In the genomic region with DNA sequence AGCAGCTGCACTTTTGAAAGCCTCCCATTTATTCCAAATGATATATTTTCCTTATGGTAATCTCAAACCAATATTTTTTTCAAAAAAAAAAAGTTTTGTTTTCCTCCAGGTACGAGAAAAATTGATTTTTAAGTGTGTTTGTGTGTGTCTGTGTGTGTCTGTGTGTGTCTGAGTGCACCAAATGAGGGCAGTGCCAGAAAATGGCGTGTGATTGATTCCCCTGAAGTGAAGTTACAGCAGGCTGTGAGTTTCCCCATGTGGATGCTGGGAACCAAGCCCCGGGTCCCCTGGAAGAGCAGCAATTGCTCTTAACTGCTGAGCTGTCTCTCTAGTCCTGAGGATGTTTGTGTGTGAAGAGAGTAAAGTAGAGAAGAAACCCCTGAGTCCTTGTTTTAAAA, we compare ENCODE assay signal across 8 mouse cellular contexts. TPM values are rescaled to one million over a fixed set of nuclear protein-coding genes. Genes with fewer than 3 reads are reported as not detected.
DNase-seq lines count a peak whose midpoint lies in the region; ATAC-seq and TF ChIP-seq lines count a peak whose summit lies in the region.

No protein-coding gene starts in this region.

- H3K27ac ChIP-seq in heart, embryonic 11.5 days (ENCODE audit: low read depth, low read length) = peak overlapping the region; percentile 84; the same call in 1 of the 2 replicates
- H3K27ac ChIP-seq in heart, postnatal 0 days (ENCODE audit: low read depth) = peak overlapping the region; percentile 89
- H3K27ac ChIP-seq in midbrain, embryonic 11.5 days (ENCODE audit: low read depth, low read length) = no peak overlapping the region

- ATAC-seq in heart, embryonic 11.5 days (replicated peaks; ENCODE audit: insufficient number of reproducible peaks, low FRiP score, low TSS enrichment) = no peak
- ATAC-seq in G1E (ENCODE audit: extremely low read depth, insufficient number of reproducible peaks, low FRiP score, poor library complexity, severe bottlenecking) = no peak
- ATAC-seq in heart, postnatal 0 days (ENCODE audit: insufficient read depth, low read depth) = no peak
- no peak for ATAC-seq in midbrain, embryonic 11.5 days (ENCODE audit: low FRiP score)
- ATAC-seq in erythroid progenitor cell, adult 5-6 weeks (replicated peaks; ENCODE audit: low FRiP score, poor library complexity, severe bottlenecking) = no peak

- peak overlapping the region; percentile 83 for H3K4me2 ChIP-seq in heart, embryonic 11.5 days
- H3K4me2 ChIP-seq in heart, postnatal 0 days (ENCODE audit: low read depth, low read length) = peak overlapping the region; percentile 87
- H3K4me2 ChIP-seq in midbrain, embryonic 11.5 days = peak overlapping the region; percentile 77

- intact Hi-C loops in heart, postnatal 25 days (cut with DNase I) = loop anchor here (5.0 kb wide), 1 partner anchor 366 kb away; a partner anchor contains a TSS

- no peak for TF ChIP-seq EP300 in heart, postnatal 0 days (IDR thresholded peaks at IDR 0.05; ENCODE audit: low read depth)

- peak overlapping the region; percentile 90 for H3K9ac ChIP-seq in heart, embryonic 11.5 days (ENCODE audit: low read depth, low read length)
- H3K9ac ChIP-seq in heart, postnatal 0 days (replicated peaks; ENCODE audit: low read depth, low read length) = peak overlapping the region; percentile 91
- H3K9ac ChIP-seq in midbrain, embryonic 11.5 days (ENCODE audit: low read length) = peak overlapping the region; percentile 90

- no peak for DNase-seq in heart, postnatal 25 days (ENCODE audit: low spot score)
- no peak for DNase-seq in G1E (ENCODE audit: low spot score)
- DNase-seq in heart, postnatal 0 days (ENCODE audit: low spot score) = no peak
- DNase-seq in midbrain, embryonic 11.5 days (ENCODE audit: low spot score, missing footprints) = no peak
- DNase-seq in urinary bladder, postnatal 25 days (ENCODE audit: low spot score) = no peak
- no peak for DNase-seq in gastrocnemius, adult 8-10 months (ENCODE audit: low spot score in 2 of 2)

- no peak for TF ChIP-seq CTCF in G1E (IDR thresholded peaks at IDR 0.05; ENCODE audit: low read depth, low read length)
- no peak for TF ChIP-seq CTCF in heart, postnatal 0 days (IDR thresholded peaks at IDR 0.05; ENCODE audit: low read depth)

- no peaks in the 10 kb centered on the region for H3K27me3 ChIP-seq in heart, embryonic 11.5 days (ENCODE audit: control insufficient read depth, insufficient read depth, low read length)
- no peaks in the 10 kb centered on the region for H3K27me3 ChIP-seq in G1E (ENCODE audit: insufficient read depth, low read length)
- H3K27me3 ChIP-seq in heart, postnatal 0 days (ENCODE audit: control insufficient read depth, insufficient read depth, low read length) = no peaks in the 10 kb centered on the region
- no peaks in the 10 kb centered on the region for H3K27me3 ChIP-seq in midbrain, embryonic 11.5 days (ENCODE audit: control insufficient read depth, insufficient read depth, low read length)

- peak overlapping the region; percentile 86 for H3K4me3 ChIP-seq in heart, embryonic 11.5 days (ENCODE audit: low read depth, low read length)
- H3K4me3 ChIP-seq in G1E (ENCODE audit: low read depth, low read length) = peak overlapping the region; percentile 94
- peak overlapping the region; percentile 81 for H3K4me3 ChIP-seq in heart, postnatal 0 days (ENCODE audit: low read depth, low read length)
- peak overlapping the region; percentile 87 for H3K4me3 ChIP-seq in midbrain, embryonic 11.5 days (ENCODE audit: low read depth, low read length)

- H3K4me1 ChIP-seq in heart, embryonic 11.5 days (ENCODE audit: control insufficient read depth, insufficient read depth, low read length) = peaks cover 9% of the 10 kb centered on the region
- peaks cover 19% of the 10 kb centered on the region for H3K4me1 ChIP-seq in G1E (ENCODE audit: insufficient read depth, low read depth, low read length)
- H3K4me1 ChIP-seq in heart, postnatal 0 days (ENCODE audit: control insufficient read depth, insufficient read depth) = peaks cover 24% of the 10 kb centered on the region
- H3K4me1 ChIP-seq in midbrain, embryonic 11.5 days (ENCODE audit: control insufficient read depth, insufficient read depth, low read length) = peaks cover 11% of the 10 kb centered on the region

- H3K36me3 ChIP-seq in heart, embryonic 11.5 days (ENCODE audit: control insufficient read depth, insufficient read depth, low read length) = no peaks in the 10 kb centered on the region
- peaks cover 4% of the 10 kb centered on the region for H3K36me3 ChIP-seq in G1E (replicated peaks)
- no peaks in the 10 kb centered on the region for H3K36me3 ChIP-seq in heart, postnatal 0 days (replicated peaks; ENCODE audit: control insufficient read depth, insufficient read depth, low read length)
- no peaks in the 10 kb centered on the region; the same call in 1 of the 2 replicates for H3K36me3 ChIP-seq in midbrain, embryonic 11.5 days (ENCODE audit: control insufficient read depth, insufficient read depth, low read length)

- H3K9me3 ChIP-seq in heart, embryonic 11.5 days (replicated peaks; ENCODE audit: control insufficient read depth, low read length) = no peaks in the 10 kb centered on the region
- H3K9me3 ChIP-seq in G1E (replicated peaks) = no peaks in the 10 kb centered on the region
- H3K9me3 ChIP-seq in heart, postnatal 0 days (replicated peaks; ENCODE audit: control insufficient read depth, low read length) = no peaks in the 10 kb centered on the region
- no peaks in the 10 kb centered on the region for H3K9me3 ChIP-seq in midbrain, embryonic 11.5 days (ENCODE audit: control insufficient read depth, low read length)

- WGBS in heart, embryonic 11.5 days (ENCODE audit: insufficient replicate concordance) = 21% methylated on average over 3 of the region's 3 CpGs
- WGBS in heart, postnatal 0 days = 13% methylated on average over 3 of the region's 3 CpGs
- WGBS in midbrain, embryonic 11.5 days = 15% methylated on average over 3 of the region's 3 CpGs

RNA-seq across cellular contexts. Expression of a gene that starts 0.8 kb away (rescaled TPM):
- 7.4 and 8.7 TPM in 2 replicates for polyA plus RNA-seq in heart, embryonic 11.5 days (2014; fragmentation: Nextera tagmentation; extraction: Ambion mirVana)
- 1 to 10 TPM; 4.3 to 5.0 TPM for total RNA-seq in heart, postnatal 25 days (2021)
- total RNA-seq in G1E (2014; fragmentation: Nextera tagmentation) (10.3 and 12.4 TPM in 2 replicates), G1E (2017) (8.6 and 9.6 TPM in 2 replicates)
- polyA plus RNA-seq in G1E (2012) = 0.45 and 0.62 TPM in 2 replicates
- total RNA-seq in heart, postnatal 0 days (2014; rRNA removed; ENCODE audit: low replicate concordance) = 0.61 and 4.1 TPM in 2 replicates
- polyA plus RNA-seq in heart, postnatal 0 days (2015; fragmentation: Nextera tagmentation; extraction: Ambion mirVana) = 4.9 and 5.6 TPM in 2 replicates
- 10.6 and 11.2 TPM in 2 replicates for polyA plus RNA-seq in midbrain, embryonic 11.5 days (2014; fragmentation: Nextera tagmentation; extraction: Ambion mirVana)
- total RNA-seq in erythroid progenitor cell, adult 5-6 weeks (2015; ENCODE audit: low replicate concordance) = 1.8 and 6.7 TPM in 2 replicates
- 3.9 and 7.9 TPM in 2 replicates for total RNA-seq in erythroid progenitor cell, adult 5-6 weeks (2017; ENCODE audit: low replicate concordance)
- total RNA-seq in gastrocnemius, adult 8-10 months (2022) = 1 to 10 TPM; 2.3 to 2.9 (median 2.8) TPM

RNA-seq across cellular contexts. Expression of a gene that starts 3.9 kb away (rescaled TPM):
- polyA plus RNA-seq in heart, embryonic 11.5 days (2014; fragmentation: Nextera tagmentation; extraction: Ambion mirVana) = 43.7 and 52.4 TPM in 2 replicates
- total RNA-seq in heart, postnatal 25 days (2021) = 10 to 100 TPM; 19.9 to 22.4 TPM
- 66.5 and 72.1 TPM in 2 replicates for total RNA-seq in G1E (2014; fragmentation: Nextera tagmentation)
- 42.5 and 49.7 TPM in 2 replicates for total RNA-seq in G1E (2017)
- 0.89 and 1.7 TPM in 2 replicates for polyA plus RNA-seq in G1E (2012)
- 20.8 and 27.2 TPM in 2 replicates for total RNA-seq in heart, postnatal 0 days (2014; rRNA removed; ENCODE audit: low replicate concordance)
- 42.7 and 43.1 TPM in 2 replicates for polyA plus RNA-seq in heart, postnatal 0 days (2015; fragmentation: Nextera tagmentation; extraction: Ambion mirVana)
- 73.1 and 81.9 TPM in 2 replicates for polyA plus RNA-seq in midbrain, embryonic 11.5 days (2014; fragmentation: Nextera tagmentation; extraction: Ambion mirVana)
- 24.7 and 25.9 TPM in 2 replicates for total RNA-seq in erythroid progenitor cell, adult 5-6 weeks (2015; ENCODE audit: low replicate concordance)
- total RNA-seq in erythroid progenitor cell, adult 5-6 weeks (2017; ENCODE audit: low replicate concordance) = 17.6 and 19.3 TPM in 2 replicates
- 10 to 100 TPM; 13.9 to 19.7 (median 17.5) TPM for total RNA-seq in gastrocnemius, adult 8-10 months (2022)

RNA-seq across cellular contexts. Expression of a gene that starts 59.0 kb away (rescaled TPM):
- not detected in 2 replicates for polyA plus RNA-seq in heart, embryonic 11.5 days (2014; fragmentation: Nextera tagmentation; extraction: Ambion mirVana)
- not detected for total RNA-seq in heart, postnatal 25 days (2021)
- total RNA-seq in G1E (2014; fragmentation: Nextera tagmentation) = not detected in 2 replicates
- total RNA-seq in G1E (2017) = not detected in 2 replicates
- not detected in 2 replicates for polyA plus RNA-seq in G1E (2012)
- not detected in 2 replicates for total RNA-seq in heart, postnatal 0 days (2014; rRNA removed; ENCODE audit: low replicate concordance)
- polyA plus RNA-seq in heart, postnatal 0 days (2015; fragmentation: Nextera tagmentation; extraction: Ambion mirVana) = not detected in 2 replicates
- polyA plus RNA-seq in midbrain, embryonic 11.5 days (2014; fragmentation: Nextera tagmentation; extraction: Ambion mirVana) = not detected in 2 replicates
- not detected in 2 replicates for total RNA-seq in erythroid progenitor cell, adult 5-6 weeks (2015; ENCODE audit: low replicate concordance)
- not detected in 2 replicates for total RNA-seq in erythroid progenitor cell, adult 5-6 weeks (2017; ENCODE audit: low replicate concordance)
- not detected for total RNA-seq in gastrocnemius, adult 8-10 months (2022)
